Mouse (Mus musculus): ENCODE results near the gene Hs6st3. TPM values are rescaled to one million over a fixed set of nuclear protein-coding genes. Genes with fewer than 3 reads are reported as not detected.
"Not testable (repeated sequence)": the region's sequence is repeated elsewhere in the genome, so short reads cannot be mapped to it uniquely, and the experiment has no call there.

Gene Hs6st3
- polyA plus RNA-seq, 2 experiments = 0.02 TPM; not detected in 1

DNA sequence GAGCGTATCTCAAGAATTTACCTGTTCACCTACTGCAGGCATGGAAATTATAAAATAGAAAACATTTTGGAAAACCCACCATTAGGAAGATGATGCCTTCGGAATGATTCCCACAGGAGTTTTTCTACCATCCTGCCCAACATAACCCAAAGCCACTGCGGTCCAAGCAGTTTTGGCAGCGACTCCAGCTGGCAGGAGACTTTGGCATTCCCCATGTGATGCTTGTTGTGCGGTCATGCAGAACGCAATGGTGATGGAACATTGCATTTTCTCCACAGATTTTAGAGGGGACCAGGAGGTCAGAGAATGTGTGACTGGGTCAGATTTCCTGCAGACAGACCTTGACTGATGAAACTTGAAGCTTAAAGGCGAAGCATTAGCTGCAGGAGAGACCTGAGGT lies 118.9 kb downstream of the Hs6st3 start:
- ATAC-seq (ENCODE audit: insufficient read depth) = no peak
- no peak for TF ChIP-seq CTCF (IDR thresholded peaks at IDR 0.05; ENCODE audit: low read depth)
- no peak for TF ChIP-seq EP300 (IDR thresholded peaks at IDR 0.05; ENCODE audit: low read depth)
- Histone ChIP-seq H3K36me3 (replicated peaks; ENCODE audit: control insufficient read depth, insufficient read depth, low read depth) (no peaks in the 10 kb centered on the region), H3K9ac (replicated peaks) (no peak overlapping the region), H3K4me3 (ENCODE audit: insufficient read depth in 1 of 2, low read depth in 2 of 2, low read length in 2 of 2) (no peak overlapping the region), H3K27me3 (ENCODE audit: control insufficient read depth, insufficient read depth, low read length) (no peaks in the 10 kb centered on the region), H3K4me1 (replicated peaks; ENCODE audit: control insufficient read depth in 2 of 2, insufficient read depth in 2 of 2, low read length in 1 of 2) (no peaks in the 10 kb centered on the region), H3K4me2 (ENCODE audit: low read depth) (no peak overlapping the region), H3K27ac (no peak overlapping the region), H3K9me3 (ENCODE audit: control insufficient read depth, low read length) (no peaks in the 10 kb centered on the region)
- DNase-seq (ENCODE audit: low read depth in 3 of 3, low spot score in 3 of 3) = no peak
- 67% methylated on average over 7 of the region's 7 CpGs for WGBS (ENCODE audit: insufficient replicate concordance)

DNA sequence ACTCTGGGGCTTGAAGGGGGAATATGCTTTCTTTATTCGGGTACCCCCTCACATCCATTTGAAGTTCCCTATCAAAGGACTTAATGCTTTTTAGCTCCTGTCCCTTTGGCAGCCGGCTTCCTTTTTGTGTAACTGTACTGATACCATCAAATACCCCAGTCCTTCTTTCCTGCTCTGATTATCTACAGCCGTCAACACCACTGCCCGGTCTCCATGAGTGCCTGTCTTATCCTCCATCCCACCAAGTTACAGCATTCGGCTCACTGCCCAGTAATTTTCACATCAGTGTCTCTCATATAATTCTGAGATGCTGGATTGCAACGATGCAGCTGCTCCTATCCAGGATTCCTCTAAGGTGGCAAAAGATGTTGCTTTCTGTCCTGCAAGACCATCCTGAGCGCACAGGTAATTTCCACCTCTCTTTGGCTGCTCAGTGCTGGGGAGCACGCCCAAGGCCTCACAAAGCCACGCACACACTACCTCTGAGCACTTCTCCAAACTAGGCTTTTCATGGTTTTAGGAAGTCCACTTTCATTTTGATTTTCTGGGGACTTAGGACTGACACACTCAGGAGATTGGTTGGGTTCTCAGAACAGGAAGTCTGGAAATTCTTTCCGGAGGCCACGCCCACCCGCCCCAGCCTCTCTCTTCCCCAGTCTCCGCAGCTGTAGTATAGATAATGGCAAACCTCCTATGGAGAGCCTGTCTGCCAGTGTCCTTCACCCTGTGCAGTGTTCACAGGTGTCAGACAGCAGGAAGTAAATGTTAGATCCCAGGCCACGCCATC lies 122.2 kb downstream of the Hs6st3 start:
- Histone ChIP-seq H3K27me3 (ENCODE audit: control insufficient read depth, insufficient read depth, low read length) (no peaks in the 10 kb centered on the region), H3K9ac (replicated peaks) (no peak overlapping the region), H3K9me3 (ENCODE audit: control insufficient read depth, low read length) (no peaks in the 10 kb centered on the region), H3K36me3 (replicated peaks; ENCODE audit: control insufficient read depth, insufficient read depth, low read depth) (no peaks in the 10 kb centered on the region), H3K4me2 (ENCODE audit: low read depth) (no peak overlapping the region), H3K4me1 (replicated peaks; ENCODE audit: control insufficient read depth in 2 of 2, insufficient read depth in 2 of 2, low read length in 1 of 2) (no peaks in the 10 kb centered on the region), H3K4me3 (ENCODE audit: insufficient read depth in 1 of 2, low read depth in 2 of 2, low read length in 2 of 2) (no peak overlapping the region), H3K27ac (no peak overlapping the region)
- DNase-seq (ENCODE audit: low read depth in 3 of 3, low spot score in 3 of 3) = no peak
- 32% methylated on average over 14 of the region's 14 CpGs for WGBS (ENCODE audit: insufficient replicate concordance)
- TF ChIP-seq CTCF (IDR thresholded peaks at IDR 0.05; ENCODE audit: low read depth) (no peak), EP300 (IDR thresholded peaks at IDR 0.05; ENCODE audit: low read depth) (no peak)
- ATAC-seq (ENCODE audit: insufficient read depth) = no peak

DNA sequence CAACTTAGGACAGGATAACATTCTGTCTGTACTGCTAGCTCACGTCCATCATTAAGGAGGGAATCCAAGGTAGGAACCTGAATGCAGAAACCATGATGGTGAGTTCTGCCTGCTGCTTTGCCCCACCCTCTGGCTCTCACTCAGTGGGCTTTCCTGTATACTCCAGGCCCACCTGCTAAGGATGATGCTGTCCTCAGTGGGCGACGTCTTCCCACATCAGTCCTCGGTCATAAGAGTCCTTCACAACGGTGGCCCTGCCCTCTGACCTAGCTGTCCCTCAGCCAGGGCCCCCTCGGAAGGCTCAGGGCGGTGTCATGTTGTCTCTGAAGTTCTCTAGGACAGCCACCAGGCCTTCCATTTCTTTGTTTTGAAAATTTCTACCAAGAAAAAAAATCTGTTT lies 128.2 kb downstream of the Hs6st3 start:
- no peak overlapping the region for H3K4me3 ChIP-seq (ENCODE audit: insufficient read depth in 1 of 2, low read depth in 2 of 2, low read length in 2 of 2)
- no peaks in the 10 kb centered on the region for H3K27me3 ChIP-seq (ENCODE audit: control insufficient read depth, insufficient read depth, low read length)
- DNase-seq (ENCODE audit: low read depth in 3 of 3, low spot score in 3 of 3) = no peak
- no peaks in the 10 kb centered on the region for H3K4me1 ChIP-seq (replicated peaks; ENCODE audit: control insufficient read depth in 2 of 2, insufficient read depth in 2 of 2, low read length in 1 of 2)
- H3K36me3 ChIP-seq (replicated peaks; ENCODE audit: control insufficient read depth, insufficient read depth, low read depth) = no peaks in the 10 kb centered on the region
- no peak overlapping the region for H3K9ac ChIP-seq (replicated peaks)
- H3K9me3 ChIP-seq (ENCODE audit: control insufficient read depth, low read length) = no peaks in the 10 kb centered on the region
- TF ChIP-seq CTCF (IDR thresholded peaks at IDR 0.05; ENCODE audit: low read depth) (no peak), EP300 (IDR thresholded peaks at IDR 0.05; ENCODE audit: low read depth) (no peak)
- 61% methylated on average over 7 of the region's 7 CpGs for WGBS (ENCODE audit: insufficient replicate concordance)
- H3K27ac ChIP-seq = no peak overlapping the region
- no peak overlapping the region for H3K4me2 ChIP-seq (ENCODE audit: low read depth)
- no peak for ATAC-seq (ENCODE audit: insufficient read depth)

DNA sequence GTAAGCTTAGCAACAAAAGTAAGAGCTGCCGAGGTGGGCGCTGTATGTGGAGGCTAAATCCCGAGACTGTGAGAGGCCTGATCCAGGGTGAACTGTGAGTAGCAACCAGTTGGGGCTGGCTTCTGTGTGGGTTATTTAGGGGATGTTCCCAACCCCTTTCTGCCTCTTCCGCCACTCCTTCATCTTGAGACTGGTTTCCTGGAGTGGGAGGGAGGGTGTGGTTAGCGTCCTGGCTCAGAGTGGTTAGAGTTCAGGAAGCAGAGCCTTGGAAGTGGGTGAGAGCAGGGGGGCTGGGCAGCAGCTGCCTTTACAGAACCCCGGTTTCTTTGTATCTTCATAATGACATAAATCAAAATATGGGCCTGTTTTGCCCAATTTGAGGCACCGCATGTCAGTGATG lies 134.9 kb downstream of the Hs6st3 start:
- ATAC-seq (ENCODE audit: insufficient read depth) (no peak), DNase-seq (ENCODE audit: low read depth in 3 of 3, low spot score in 3 of 3) (no peak)
- Histone ChIP-seq H3K4me2 (ENCODE audit: low read depth) (no peak overlapping the region), H3K9me3 (ENCODE audit: control insufficient read depth, low read length) (no peaks in the 10 kb centered on the region), H3K4me1 (replicated peaks; ENCODE audit: control insufficient read depth in 2 of 2, insufficient read depth in 2 of 2, low read length in 1 of 2) (no peaks in the 10 kb centered on the region), H3K4me3 (ENCODE audit: insufficient read depth in 1 of 2, low read depth in 2 of 2, low read length in 2 of 2) (no peak overlapping the region), H3K9ac (replicated peaks) (no peak overlapping the region), H3K36me3 (replicated peaks; ENCODE audit: control insufficient read depth, insufficient read depth, low read depth) (no peaks in the 10 kb centered on the region), H3K27me3 (ENCODE audit: control insufficient read depth, insufficient read depth, low read length) (no peaks in the 10 kb centered on the region), H3K27ac (no peak overlapping the region)
- WGBS (ENCODE audit: insufficient replicate concordance) = 33% methylated on average over 7 of the region's 7 CpGs
- TF ChIP-seq EP300 (IDR thresholded peaks at IDR 0.05; ENCODE audit: low read depth) (no peak), CTCF (IDR thresholded peaks at IDR 0.05; ENCODE audit: low read depth) (no peak)

DNA sequence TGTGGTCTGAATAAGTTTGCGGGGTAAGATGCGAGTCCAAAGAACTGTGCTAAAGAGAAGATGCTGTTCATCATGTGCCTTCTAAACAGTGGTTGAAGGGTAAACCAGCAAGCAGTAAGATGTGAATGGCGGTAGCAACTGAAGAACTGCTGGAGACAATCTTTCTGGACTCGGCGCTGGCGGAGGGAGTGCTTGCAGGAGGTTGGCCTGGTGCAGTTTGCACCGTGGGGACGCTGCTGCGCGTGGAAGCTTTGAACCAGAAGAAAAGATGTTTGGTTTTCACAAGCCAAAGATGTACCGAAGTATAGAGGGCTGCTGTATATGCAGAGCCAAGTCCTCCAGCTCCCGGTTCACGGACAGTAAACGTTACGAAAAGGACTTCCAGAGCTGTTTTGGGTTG lies 140.0 kb downstream of the Hs6st3 start:
- H3K36me3 ChIP-seq (replicated peaks; ENCODE audit: control insufficient read depth, insufficient read depth, low read depth); H3K4me3 ChIP-seq (ENCODE audit: insufficient read depth in 1 of 2, low read depth in 2 of 2, low read length in 2 of 2); H3K27ac ChIP-seq; ATAC-seq (ENCODE audit: insufficient read depth); H3K9ac ChIP-seq (replicated peaks); H3K4me1 ChIP-seq (replicated peaks; ENCODE audit: control insufficient read depth in 2 of 2, insufficient read depth in 2 of 2, low read length in 1 of 2); H3K27me3 ChIP-seq (ENCODE audit: control insufficient read depth, insufficient read depth, low read length); H3K4me2 ChIP-seq (ENCODE audit: low read depth); DNase-seq (ENCODE audit: low read depth in 3 of 3, low spot score in 3 of 3); H3K9me3 ChIP-seq (ENCODE audit: control insufficient read depth, low read length): not testable (repeated sequence)
- 69% methylated on average over 10 of the region's 15 CpGs for WGBS (ENCODE audit: insufficient replicate concordance)

All from liver, embryonic 14.5 days (tissue).